Mouse (Mus musculus) ES-Bruce4 (cell line): ENCODE measurements around the gene Mrc2. TPM values are rescaled to one million over a fixed set of nuclear protein-coding genes. Genes with fewer than 3 reads are reported as not detected.

Experiments
- H3K27ac ChIP-seq: 2 replicates; pipeline ENCODE4 v1.5.1; 2012; ENCODE audit warnings: low read length, inconsistent platforms; ENCODE audit not compliant: insufficient read depth
- H3K27me3 ChIP-seq: 2 replicates; pipeline ENCODE4 v1.6.1; 2012; ENCODE audit warnings: mild to moderate bottlenecking, low read length, inconsistent platforms; ENCODE audit not compliant: control insufficient read depth, poor library complexity, insufficient read depth, severe bottlenecking
- H3K36me3 ChIP-seq: 2 replicates; pipeline ENCODE4 v1.6.1; 2012; ENCODE audit warnings: inconsistent platforms, mild to moderate bottlenecking, low read length, moderate library complexity; ENCODE audit not compliant: control insufficient read depth, poor library complexity, insufficient read depth, severe bottlenecking
- H3K4me1 ChIP-seq: one replicate; pipeline ENCODE4 v1.8.1; 2011; ENCODE audit warnings: low read length; ENCODE audit not compliant: control insufficient read depth, insufficient read depth
- H3K4me3 ChIP-seq: 2 replicates; pipeline ENCODE4 v1.5.1; 2011; ENCODE audit warnings: low read depth, mild to moderate bottlenecking, low read length
- H3K9ac ChIP-seq: 2 replicates; pipeline ENCODE4 v1.6.1; 2012; ENCODE audit warnings: low read depth, mild to moderate bottlenecking, inconsistent platforms; ENCODE audit not compliant: poor library complexity, severe bottlenecking
- H3K9me3 ChIP-seq: replicated peaks from 2 replicates; pipeline ENCODE4 v1.6.1; 2012; ENCODE audit warnings: mild to moderate bottlenecking, low read length, inconsistent platforms; ENCODE audit not compliant: control insufficient read depth, poor library complexity, insufficient read depth, severe bottlenecking
- CTCF ChIP-seq: IDR thresholded peaks from one replicate; pipeline ENCODE4 v1.8.1; 2011; ENCODE audit warnings: low read depth, low read length
- EP300 ChIP-seq: IDR thresholded peaks from 2 replicates; pipeline ENCODE4 v1.6.1; 2011; ENCODE audit warnings: low read depth, low read length; ENCODE audit not compliant: insufficient read depth
- POLR2A ChIP-seq: IDR thresholded peaks from one replicate; pipeline ENCODE4 v1.8.1; 2011; ENCODE audit warnings: low read length; ENCODE audit not compliant: insufficient read depth
- polyA plus RNA-seq: library from polyadenylated mRNA; stranded (reverse); fragments of >200 nt; gene quantifications from 2 replicates; pipeline ENCODE4 v1.2.4, GENCODE M21; 2011; ENCODE audit warnings: low read depth; ENCODE audit not compliant: missing spikeins, insufficient read depth, insufficient read length

The Mrc2 gene
- polyA plus RNA-seq: 4.5 and 5.0 TPM in 2 replicates

GRCm38 (mm10) chr11:105292124-105293071, at the start of gene Mrc2:
TSS of gene Mrc2 (plus strand) at chr11:105292643.
- H3K27me3 ChIP-seq: peaks cover 2% of the 10 kb centered on the region; the same call in 1 of the 2 replicates

GRCm38 (mm10) chr11:105246369-105246768, 46.1 kb upstream of the Mrc2 start:
- H3K4me3 ChIP-seq: no peak overlapping the region

More at GRCm38 (mm10) chr11:105292124-105293071, at the start of gene Mrc2:
- Histone ChIP-seq H3K9me3 (no peaks in the 10 kb centered on the region), H3K27ac (no peak within 1 kb of the TSS), H3K36me3 (no peaks in the 10 kb centered on the region), H3K9ac (peak within 1 kb of the TSS; percentile 36), H3K4me1 (no peaks in the 10 kb centered on the region), H3K4me3 (peak within 1 kb of the TSS; percentile 75)
- TF ChIP-seq EP300: no peak
- TF ChIP-seq CTCF: no peak

GRCm38 (mm10) chr11:105246785-105247184, 45.7 kb upstream of the Mrc2 start:
- Histone ChIP-seq H3K9ac (no peak overlapping the region), H3K9me3 (no peaks in the 10 kb centered on the region), H3K4me3 (no peak overlapping the region), H3K27ac (no peak overlapping the region), H3K27me3 (no peaks in the 10 kb centered on the region), H3K36me3 (peaks cover 62% of the 10 kb centered on the region), H3K4me1 (no peaks in the 10 kb centered on the region)
- no peak for TF ChIP-seq EP300
- TF ChIP-seq CTCF: no peak
- no peak for TF ChIP-seq POLR2A

More at GRCm38 (mm10) chr11:105246369-105246768, 46.1 kb upstream of the Mrc2 start:
- Histone ChIP-seq H3K36me3 (peaks cover 62% of the 10 kb centered on the region), H3K4me1 (no peaks in the 10 kb centered on the region), H3K9me3 (no peaks in the 10 kb centered on the region), H3K27ac (no peak overlapping the region), H3K27me3 (no peaks in the 10 kb centered on the region), H3K9ac (no peak overlapping the region)
- no peak for TF ChIP-seq POLR2A
- TF ChIP-seq CTCF: no peak
- TF ChIP-seq EP300: no peak

GRCm38 (mm10) chr11:105247321-105247720, 45.1 kb upstream of the Mrc2 start:
- peaks cover 58% of the 10 kb centered on the region for H3K36me3 ChIP-seq
- no peak overlapping the region for H3K4me3 ChIP-seq
- no peak overlapping the region for H3K9ac ChIP-seq
- H3K27ac ChIP-seq: no peak overlapping the region
- no peaks in the 10 kb centered on the region for H3K27me3 ChIP-seq
- H3K9me3 ChIP-seq: no peaks in the 10 kb centered on the region
- H3K4me1 ChIP-seq: no peaks in the 10 kb centered on the region
- no peak for TF ChIP-seq POLR2A
- TF ChIP-seq CTCF: no peak
- no peak for TF ChIP-seq EP300

GRCm38 (mm10) chr11:105259733-105260132, 32.7 kb upstream of the Mrc2 start:
- TF ChIP-seq CTCF: no peak
- no peak for TF ChIP-seq EP300
- peaks cover 33% of the 10 kb centered on the region for H3K36me3 ChIP-seq
- no peak overlapping the region for H3K4me3 ChIP-seq
- no peak overlapping the region for H3K27ac ChIP-seq
- H3K9ac ChIP-seq: no peak overlapping the region
- no peaks in the 10 kb centered on the region for H3K9me3 ChIP-seq
- no peaks in the 10 kb centered on the region for H3K4me1 ChIP-seq
- H3K27me3 ChIP-seq: no peaks in the 10 kb centered on the region

GRCm38 (mm10) chr11:105261116-105261515, 31.3 kb upstream of the Mrc2 start:
- Histone ChIP-seq H3K27ac (no peak overlapping the region), H3K4me1 (no peaks in the 10 kb centered on the region), H3K27me3 (no peaks in the 10 kb centered on the region), H3K36me3 (peaks cover 24% of the 10 kb centered on the region), H3K9ac (no peak overlapping the region), H3K4me3 (no peak overlapping the region), H3K9me3 (no peaks in the 10 kb centered on the region)
- TF ChIP-seq CTCF: no peak
